Mouse (Mus musculus) G1E (cell line): ENCODE data around the gene Nr2c2ap.

Experiments used
- CTCF ChIP-seq: IDR thresholded peaks from 2 replicates; pipeline ENCODE4 v1.5.1; 2012; ENCODE audit warnings: low read depth, low read length, inconsistent platforms, mixed read lengths
- GATA1 ChIP-seq: IDR thresholded peaks from 2 replicates; pipeline ENCODE4 v1.6.1; 2012; ENCODE audit warnings: borderline replicate concordance, low read length, inconsistent platforms, mixed read lengths

DNA sequence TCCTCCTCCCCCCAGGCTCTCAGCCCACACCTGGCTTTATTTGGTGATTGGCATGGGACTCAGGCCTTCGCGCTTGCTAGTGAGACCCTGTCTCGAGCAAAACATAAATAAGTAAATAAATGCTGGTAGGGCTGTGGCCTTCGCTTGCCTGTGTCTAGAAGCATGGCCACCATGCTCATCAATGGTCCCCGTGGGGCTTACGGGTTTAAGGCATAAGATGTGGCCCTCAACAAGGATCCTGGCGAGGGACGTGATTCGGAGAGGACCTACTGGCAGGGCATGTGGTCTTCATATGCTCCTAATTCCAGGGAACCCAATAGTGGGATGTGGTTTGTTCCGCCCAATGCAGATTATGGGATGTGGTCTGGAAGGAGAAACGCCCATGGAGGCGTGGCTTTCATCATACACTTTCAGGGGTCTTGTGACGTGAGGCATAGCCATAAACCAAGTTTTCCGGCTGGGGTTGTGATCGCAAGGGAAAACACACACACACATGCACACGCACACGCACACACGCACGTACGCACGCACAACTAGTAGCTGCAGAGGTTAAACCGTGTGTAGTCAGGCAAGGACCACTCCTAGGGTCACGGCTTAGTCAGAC lies 19.8 kb upstream of the Nr2c2ap start:
- TF ChIP-seq CTCF (no peak), GATA1 (no peak)
